Mouse (Mus musculus) forebrain, postnatal 0 days (tissue): ENCODE data around the gene Abcb11. TPM values are rescaled to one million over a fixed set of nuclear protein-coding genes. Genes with fewer than 3 reads are reported as not detected.
A peak's percentile ranks its signal among the peaks of the same experiment; 100 is the strongest.

ENCODE experiments used
- ATAC-seq: fragments of 200-750 bp; cut with Nextera tagmentation; 2 replicates; pipeline ENCODE4 v1.8.0; 2017; ENCODE audit warnings: mild to moderate bottlenecking, moderate library complexity
- DNase-seq: peaks from one replicate; pipeline ENCODE4 v3.0.0-alpha.2; 2015
- H3K27ac ChIP-seq: fragments of 300-500 bp; sonication (generic); 2 replicates; pipeline ENCODE4 v1.5.1; 2014; ENCODE audit warnings: low read depth, mild to moderate bottlenecking, antibody characterized with exemption, low read length, moderate library complexity, mixed read lengths
- H3K27me3 ChIP-seq: fragments of 300-500 bp; sonication (generic); 2 replicates; pipeline ENCODE4 v1.6.1; 2014; ENCODE audit warnings: mild to moderate bottlenecking, low read length, mixed read lengths; ENCODE audit not compliant: insufficient read depth
- H3K36me3 ChIP-seq: fragments of 300-500 bp; sonication (generic); 2 replicates; pipeline ENCODE4 v1.6.1; 2014; ENCODE audit warnings: mild to moderate bottlenecking, moderate library complexity; ENCODE audit not compliant: insufficient read depth
- H3K4me1 ChIP-seq: fragments of 300-500 bp; sonication (generic); 2 replicates; pipeline ENCODE4 v1.6.1; 2014; ENCODE audit warnings: antibody characterized with exemption; ENCODE audit not compliant: insufficient read depth
- H3K4me2 ChIP-seq: fragments of 300-500 bp; sonication (generic); 2 replicates; pipeline ENCODE4 v1.6.1; 2014; ENCODE audit warnings: low read depth, mild to moderate bottlenecking, moderate library complexity
- H3K4me3 ChIP-seq: fragments of 300-500 bp; sonication (generic); 2 replicates; pipeline ENCODE4 v1.5.1; 2014; ENCODE audit warnings: low read depth, low read length, mixed read lengths
- H3K9ac ChIP-seq: fragments of 300-500 bp; sonication (generic); 2 replicates; pipeline ENCODE4 v1.6.1; 2014; ENCODE audit warnings: mild to moderate bottlenecking
- H3K9me3 ChIP-seq: fragments of 300-500 bp; sonication (generic); 2 replicates; pipeline ENCODE4 v1.6.1; 2016; ENCODE audit warnings: low read length
- CTCF ChIP-seq: sonication (generic); IDR thresholded peaks from 2 replicates; pipeline ENCODE4 v1.5.1; 2016; ENCODE audit warnings: antibody characterized with exemption, control low read depth, low read depth
- WGBS: fragments of 180-500 bp; shearing (Covaris S2); extraction: QIAGEN DNeasy Blood & Tissue Kit; methylation state at CpG from one replicate; pipeline ENCODE4 v1.1.7; 2014; 5-methylcytosine and 5-hydroxymethylcytosine counted together
- polyA plus RNA-seq: library from polyadenylated mRNA; unstranded; fragments of >200 nt; fragmentation: Nextera tagmentation; extraction: Ambion mirVana; gene quantifications from 2 replicates; pipeline ENCODE4 v1.2.1, GENCODE M21; 2015
- total RNA-seq: library from RNA; depleted of rRNA; stranded (reverse); fragments of >200 nt; gene quantifications from 2 replicates; pipeline ENCODE4 v1.2.3, GENCODE M21; 2014

Gene Abcb11
- total and polyA plus RNA-seq, 2 experiments from 2014 or later: 0.05 to 0.10 TPM

GRCm38 (mm10) chr2:69210773-69211172 is 131.6 kb downstream of the Abcb11 start, which contains the start of gene G6pc2:
TSS of gene G6pc2 (plus strand) at chr2:69211073.
- Histone ChIP-seq H3K27ac (no peak within 1 kb of the TSS), H3K9me3 (no peaks in the 10 kb centered on the region), H3K9ac (no peak within 1 kb of the TSS), H3K4me2 (no peak within 1 kb of the TSS), H3K27me3 (no peaks in the 10 kb centered on the region), H3K4me3 (no peak within 1 kb of the TSS), H3K4me1 (no peaks in the 10 kb centered on the region), H3K36me3 (no peaks in the 10 kb centered on the region)
- DNase-seq (no peak), ATAC-seq (no peak)
- WGBS: 82% methylated on average over 7 of the region's 7 CpGs
- no peak for TF ChIP-seq CTCF

GRCm38 (mm10) chr2:69209684-69210083 is 132.7 kb downstream of the Abcb11 start:
- 94% methylated on average over 3 of the region's 3 CpGs for WGBS

GRCm38 (mm10) chr2:69206523-69206922 is 135.9 kb downstream of the Abcb11 start:
- Histone ChIP-seq H3K27ac (no peak overlapping the region), H3K9me3 (no peaks in the 10 kb centered on the region), H3K4me1 (no peaks in the 10 kb centered on the region), H3K36me3 (no peaks in the 10 kb centered on the region), H3K27me3 (no peaks in the 10 kb centered on the region), H3K4me3 (no peak overlapping the region), H3K9ac (no peak overlapping the region), H3K4me2 (peak overlapping the region; percentile 3; the same call in 1 of the 2 replicates)
- 23% methylated on average over 7 of the region's 7 CpGs for WGBS
- ATAC-seq: no peak
- DNase-seq: no peak
- TF ChIP-seq CTCF: no peak

More at GRCm38 (mm10) chr2:69209684-69210083, 132.7 kb downstream of the Abcb11 start:
- Histone ChIP-seq H3K27ac (no peak overlapping the region), H3K36me3 (no peaks in the 10 kb centered on the region), H3K27me3 (no peaks in the 10 kb centered on the region), H3K9me3 (no peaks in the 10 kb centered on the region), H3K9ac (no peak overlapping the region), H3K4me1 (no peaks in the 10 kb centered on the region), H3K4me2 (no peak overlapping the region), H3K4me3 (no peak overlapping the region)
- TF ChIP-seq CTCF: no peak
- DNase-seq (no peak), ATAC-seq (no peak)

DNA sequence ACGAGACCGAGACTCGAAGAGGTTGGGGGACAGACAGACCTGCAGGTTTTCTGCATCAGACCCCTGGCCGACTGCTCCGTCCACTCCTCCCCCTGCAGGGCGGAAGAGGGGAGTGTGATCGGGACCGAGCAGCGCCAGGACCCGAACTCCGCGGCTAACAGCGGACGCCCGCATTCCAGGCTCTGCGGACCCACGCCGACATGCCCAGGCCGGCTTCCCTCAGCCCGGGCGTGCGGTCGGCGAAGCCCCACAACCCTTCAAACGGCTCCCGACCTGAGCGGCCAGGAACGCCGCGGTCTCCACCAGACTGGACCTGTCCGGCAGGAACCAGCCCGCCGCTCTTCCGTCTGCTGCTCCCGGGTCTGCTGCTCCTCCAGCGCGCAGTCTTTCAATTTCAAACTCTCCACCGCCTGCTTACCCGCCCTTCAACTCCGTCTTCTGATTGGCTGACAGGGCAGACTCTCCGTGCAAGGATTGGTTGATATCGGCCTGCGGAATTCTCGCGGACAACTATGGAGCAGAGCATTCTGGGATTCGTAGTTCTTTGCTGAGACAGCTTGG is 136.5 kb downstream of the Abcb11 start, which contains the start of gene Spc25:
Gene Spc25, minus strand, starts transcription at position 404 of the 561 bp plus-strand sequence.
- peak within 1 kb of the TSS; percentile 33; the same call in 1 of the 2 replicates for H3K9ac ChIP-seq
- no peaks in the 10 kb centered on the region for H3K36me3 ChIP-seq
- peak; percentile 31 for TF ChIP-seq CTCF
- H3K27ac ChIP-seq: no peak within 1 kb of the TSS
- peak within 1 kb of the TSS; percentile 92 for H3K4me2 ChIP-seq
- peak within 1 kb of the TSS; percentile 56 for H3K4me3 ChIP-seq
- H3K27me3 ChIP-seq: no peaks in the 10 kb centered on the region
- peak; percentile 93 for DNase-seq
- no peaks in the 10 kb centered on the region for H3K4me1 ChIP-seq
- H3K9me3 ChIP-seq: no peaks in the 10 kb centered on the region
- WGBS: under 1% methylated on average over 44 of the region's 46 CpGs
- peak; percentile 100 for ATAC-seq

DNA sequence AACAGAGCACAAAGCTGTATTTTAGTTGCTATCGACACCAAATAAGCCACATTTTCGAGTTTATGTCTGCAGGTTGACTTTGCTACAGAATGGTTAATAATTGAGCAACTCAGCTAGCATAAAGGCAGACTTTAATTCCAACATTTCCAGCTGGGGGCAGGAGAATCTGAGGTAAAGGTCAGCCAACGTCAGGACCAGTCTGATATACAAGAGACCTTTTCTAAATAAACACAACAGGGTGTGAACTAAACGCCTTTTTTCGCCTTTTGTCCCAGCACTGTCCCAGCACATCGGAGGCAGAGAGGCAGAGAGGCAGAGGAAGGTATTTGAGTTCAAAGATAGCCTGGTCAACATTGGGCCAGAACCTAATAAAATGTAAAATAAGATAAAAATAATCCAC is 137.2 kb downstream of the Abcb11 start:
- Histone ChIP-seq H3K36me3 (no peaks in the 10 kb centered on the region), H3K27me3 (no peaks in the 10 kb centered on the region), H3K4me3 (peak overlapping the region; percentile 56), H3K9ac (peak overlapping the region; percentile 33; the same call in 1 of the 2 replicates), H3K4me1 (no peaks in the 10 kb centered on the region), H3K9me3 (no peaks in the 10 kb centered on the region), H3K27ac (no peak overlapping the region), H3K4me2 (peak overlapping the region; percentile 92)
- DNase-seq (no peak), ATAC-seq (no peak)
- 15% methylated on average over 6 of the region's 6 CpGs for WGBS
- no peak for TF ChIP-seq CTCF

DNA sequence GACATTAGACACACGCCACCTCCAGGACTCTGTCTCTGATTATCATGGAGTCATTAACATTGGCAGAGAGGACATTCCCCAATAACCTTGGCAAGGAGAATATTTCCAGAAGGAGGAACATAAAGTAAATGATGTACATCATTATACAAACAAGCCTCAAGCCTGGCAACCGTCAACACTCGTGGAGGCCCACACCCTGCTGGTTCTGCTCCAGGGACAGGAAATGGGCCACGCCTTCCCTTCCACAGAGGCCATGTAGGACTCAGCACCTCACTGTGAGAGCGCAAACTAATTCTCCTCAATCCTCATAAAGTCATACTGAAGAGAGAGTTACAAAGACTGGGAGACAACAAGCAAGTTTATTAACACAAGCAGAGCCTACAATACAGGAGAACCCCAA is 148.9 kb downstream of the Abcb11 start:
- Histone ChIP-seq H3K9me3 (no peaks in the 10 kb centered on the region), H3K4me1 (no peaks in the 10 kb centered on the region), H3K9ac (no peak overlapping the region), H3K27me3 (no peaks in the 10 kb centered on the region), H3K27ac (no peak overlapping the region), H3K4me3 (no peak overlapping the region), H3K36me3 (no peaks in the 10 kb centered on the region), H3K4me2 (no peak overlapping the region)
- WGBS: 83% methylated on average over 5 of the region's 5 CpGs
- DNase-seq: no peak
- ATAC-seq: no peak
- TF ChIP-seq CTCF: no peak

- H3K27me3 ChIP-seq: no peaks in the 10 kb centered on the region
- ATAC-seq (no peak), DNase-seq (no peak)
- no peak overlapping the region for H3K9ac ChIP-seq
- no peaks in the 10 kb centered on the region for H3K9me3 ChIP-seq
- H3K4me1 ChIP-seq: no peaks in the 10 kb centered on the region
- H3K4me3 ChIP-seq: no peak overlapping the region
- WGBS: 92% methylated on average over 5 of the region's 5 CpGs
- H3K27ac ChIP-seq: no peak overlapping the region
- no peak overlapping the region for H3K4me2 ChIP-seq
- H3K36me3 ChIP-seq: no peaks in the 10 kb centered on the region
- TF ChIP-seq CTCF: no peak
Observed at GRCm38 (mm10) chr2:69191059-69191458, 151.4 kb downstream of the Abcb11 start.
